Mouse (Mus musculus) hindbrain, embryonic 13.5 days (tissue): ENCODE measurements at regions not wholly inside any gene's neighbourhood (a gene's known extent, or its start where the extent isn't known, plus 50 kb on each side); places are given as distances from the start of the nearest gene placed in this dataset.
A peak's percentile ranks its signal among the peaks of the same experiment; 100 is the strongest.

Experiments
- ATAC-seq: fragments of 200-750 bp; cut with Nextera tagmentation; 2 replicates; pipeline ENCODE4 v1.8.0; 2017; ENCODE audit warnings: moderate TSS enrichment; ENCODE audit not compliant: low FRiP score
- H3K27ac ChIP-seq: fragments of 300-500 bp; sonication (generic); 2 replicates; pipeline ENCODE4 v1.5.1; 2015; ENCODE audit warnings: inconsistent platforms, mild to moderate bottlenecking, moderate library complexity
- H3K27me3 ChIP-seq: fragments of 300-500 bp; sonication (generic); 2 replicates; pipeline ENCODE4 v1.6.1; 2015; ENCODE audit warnings: mild to moderate bottlenecking, inconsistent platforms
- H3K36me3 ChIP-seq: fragments of 300-500 bp; sonication (generic); 2 replicates; pipeline ENCODE4 v1.6.1; 2015; ENCODE audit warnings: mild to moderate bottlenecking, inconsistent platforms
- H3K4me1 ChIP-seq: fragments of 300-500 bp; sonication (generic); replicated peaks from 2 replicates; pipeline ENCODE4 v1.6.1; 2015; ENCODE audit warnings: inconsistent platforms
- H3K4me2 ChIP-seq: fragments of 300-500 bp; sonication (generic); 2 replicates; pipeline ENCODE4 v1.6.1; 2015; ENCODE audit warnings: inconsistent platforms, mild to moderate bottlenecking, moderate library complexity
- H3K4me3 ChIP-seq: fragments of 300-500 bp; sonication (generic); 2 replicates; pipeline ENCODE4 v1.5.1; 2015; ENCODE audit warnings: mild to moderate bottlenecking, inconsistent platforms
- H3K9ac ChIP-seq: fragments of 300-500 bp; sonication (generic); 2 replicates; pipeline ENCODE4 v1.6.1; 2015; ENCODE audit warnings: mild to moderate bottlenecking, inconsistent platforms
- H3K9me3 ChIP-seq: fragments of 300-500 bp; sonication (generic); 2 replicates; pipeline ENCODE4 v1.6.1; 2016; ENCODE audit warnings: inconsistent platforms
- WGBS: fragments of 180-500 bp; shearing (Covaris S2); methylation state at CpG from one replicate; pipeline ENCODE4 v1.1.7; 2015; 5-methylcytosine and 5-hydroxymethylcytosine counted together

DNA sequence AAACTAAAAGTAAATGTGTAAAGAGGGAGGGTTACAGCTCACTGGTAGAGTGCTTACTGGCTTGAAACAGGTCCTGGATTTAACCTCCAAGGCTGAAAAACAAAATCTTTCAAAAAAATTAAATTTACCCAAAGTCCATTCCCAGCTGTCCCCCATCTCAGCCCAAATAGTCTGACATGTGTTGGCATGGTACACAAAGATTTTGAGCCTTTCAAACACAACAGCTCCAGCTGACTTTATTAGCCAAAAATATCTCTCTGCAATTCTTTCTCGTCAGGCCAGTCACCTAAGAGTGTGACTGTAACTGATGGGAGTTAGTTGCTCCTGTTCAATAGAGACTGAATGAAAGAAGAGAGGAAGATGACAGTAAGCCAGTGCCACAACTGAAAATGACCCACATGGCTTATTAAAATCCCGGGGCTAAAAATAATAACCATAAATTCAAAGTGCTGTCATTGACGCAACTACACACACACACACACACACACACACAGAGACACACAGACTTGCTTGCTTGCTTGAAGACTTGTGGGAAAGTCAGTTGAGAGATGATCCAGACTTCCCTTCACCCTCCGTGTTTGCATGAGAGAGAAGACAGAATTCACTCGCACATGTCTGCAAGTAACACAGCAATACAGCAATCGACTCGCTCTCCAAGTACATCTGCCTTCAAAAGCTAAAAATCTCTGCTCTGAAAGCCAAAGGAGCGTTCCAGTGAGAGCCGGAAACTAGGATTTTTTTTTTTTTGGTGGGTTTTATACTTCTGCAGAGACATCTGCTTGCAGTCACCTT, 214.1 kb upstream of the Rnd3 start:
- no peak for ATAC-seq
- Histone ChIP-seq H3K4me1 (no peaks in the 10 kb centered on the region), H3K9me3 (no peaks in the 10 kb centered on the region), H3K27ac (no peak overlapping the region), H3K27me3 (no peaks in the 10 kb centered on the region), H3K36me3 (no peaks in the 10 kb centered on the region), H3K9ac (no peak overlapping the region), H3K4me3 (no peak overlapping the region), H3K4me2 (no peak overlapping the region)
- WGBS, result 83% methylated on average over 9 of the region's 9 CpGs

DNA sequence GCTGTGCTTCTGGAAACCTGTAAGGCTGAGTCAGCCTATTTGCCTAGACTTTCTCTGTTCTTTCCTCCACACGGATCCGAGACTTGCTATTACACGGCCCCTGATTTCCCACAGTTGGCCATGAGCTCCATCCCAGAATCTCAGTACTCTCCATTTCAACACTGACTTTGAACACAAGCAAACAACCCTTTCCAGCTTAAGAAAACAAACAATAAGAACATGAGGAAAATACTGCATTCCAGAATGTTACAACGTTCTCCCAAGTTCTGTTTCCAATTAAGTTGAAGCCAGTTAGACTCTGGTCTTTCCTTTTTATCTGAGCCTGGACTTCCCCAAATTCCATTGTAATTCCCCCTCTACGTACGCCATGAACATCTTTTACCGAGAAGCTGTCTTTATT, 206.4 kb upstream of the Rnd3 start:
- Histone ChIP-seq H3K9ac (no peak overlapping the region), H3K36me3 (no peaks in the 10 kb centered on the region), H3K9me3 (no peaks in the 10 kb centered on the region), H3K4me3 (no peak overlapping the region), H3K4me2 (no peak overlapping the region), H3K4me1 (no peaks in the 10 kb centered on the region), H3K27ac (no peak overlapping the region), H3K27me3 (no peaks in the 10 kb centered on the region)
- 82% methylated on average over 7 of the region's 7 CpGs for WGBS
- ATAC-seq, result no peak

DNA sequence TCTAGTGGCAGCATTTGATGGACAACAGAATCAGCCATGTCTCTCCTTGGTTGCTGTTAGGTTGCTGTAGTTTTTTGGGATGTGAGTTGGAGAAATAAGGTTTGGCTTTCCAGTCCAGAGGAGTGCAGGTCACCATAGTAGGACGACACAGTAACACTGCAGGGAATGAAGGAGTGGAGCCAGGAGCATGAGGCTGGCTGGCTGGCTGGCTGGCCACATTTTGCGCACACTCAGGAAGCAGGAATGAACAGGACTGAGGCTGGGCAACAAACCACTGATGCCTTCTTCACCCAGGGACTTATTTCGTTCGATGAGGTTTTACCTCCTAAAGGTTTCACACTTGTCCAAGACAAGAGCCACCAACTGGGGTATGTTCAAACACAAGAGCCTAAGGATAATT, 205.9 kb upstream of the Rnd3 start:
- Histone ChIP-seq H3K27ac (no peak overlapping the region), H3K36me3 (no peaks in the 10 kb centered on the region), H3K9ac (no peak overlapping the region), H3K27me3 (no peaks in the 10 kb centered on the region), H3K9me3 (no peaks in the 10 kb centered on the region), H3K4me2 (no peak overlapping the region), H3K4me1 (no peaks in the 10 kb centered on the region), H3K4me3 (no peak overlapping the region)
- 90% methylated on average over 4 of the region's 4 CpGs for WGBS
- no peak for ATAC-seq

DNA sequence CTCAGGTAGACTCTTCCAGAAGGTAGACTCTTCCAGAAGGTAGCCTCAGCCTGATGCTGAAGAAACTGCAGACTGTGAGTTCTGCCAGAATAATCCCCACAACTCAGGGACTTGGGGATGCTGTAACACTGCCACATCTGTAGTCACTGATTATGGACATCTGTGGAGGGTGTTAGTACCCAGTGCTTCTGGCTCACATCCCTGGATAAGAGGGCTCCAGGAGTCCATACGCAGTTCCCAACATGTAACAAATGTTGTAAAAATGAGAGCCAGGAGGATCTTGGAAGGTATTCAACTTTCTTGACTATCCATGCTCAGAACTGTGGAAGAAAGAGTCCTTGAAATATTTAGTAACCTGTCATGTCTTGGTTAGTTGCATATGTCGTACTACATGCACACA, 200.7 kb upstream of the Rnd3 start:
- no peaks in the 10 kb centered on the region for H3K27me3 ChIP-seq
- WGBS, result 82% methylated on average over 2 of the region's 2 CpGs
- no peak overlapping the region for H3K4me2 ChIP-seq
- H3K27ac ChIP-seq, result no peak overlapping the region
- no peak for ATAC-seq
- no peaks in the 10 kb centered on the region for H3K9me3 ChIP-seq
- H3K9ac ChIP-seq, result no peak overlapping the region
- no peaks in the 10 kb centered on the region for H3K36me3 ChIP-seq
- H3K4me1 ChIP-seq, result no peaks in the 10 kb centered on the region
- H3K4me3 ChIP-seq, result no peak overlapping the region

DNA sequence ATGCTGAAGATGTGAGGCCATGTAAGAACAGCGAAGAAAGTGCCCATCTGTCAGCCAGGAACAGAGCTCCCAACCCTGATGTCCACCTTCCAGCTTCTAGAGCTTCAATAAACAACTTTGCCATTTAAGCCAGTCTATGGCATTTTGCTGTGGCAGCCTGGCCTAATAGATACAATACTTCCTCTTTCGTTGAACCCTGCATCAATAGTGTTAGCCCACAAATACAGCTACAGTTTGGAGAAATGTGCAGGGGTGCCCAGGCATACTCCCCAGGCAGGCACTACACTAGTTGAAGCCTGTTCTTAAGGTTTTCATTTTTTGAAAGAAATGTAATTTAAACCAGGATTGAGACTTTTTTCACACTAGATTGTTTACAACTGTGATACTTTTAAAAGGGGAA, 199.9 kb upstream of the Rnd3 start:
- Histone ChIP-seq H3K9me3 (no peaks in the 10 kb centered on the region), H3K36me3 (no peaks in the 10 kb centered on the region), H3K4me2 (no peak overlapping the region), H3K9ac (no peak overlapping the region), H3K4me1 (no peaks in the 10 kb centered on the region), H3K27ac (no peak overlapping the region), H3K27me3 (no peaks in the 10 kb centered on the region), H3K4me3 (no peak overlapping the region)
- no peak for ATAC-seq
- WGBS, result 90% methylated on average over 2 of the region's 2 CpGs

DNA sequence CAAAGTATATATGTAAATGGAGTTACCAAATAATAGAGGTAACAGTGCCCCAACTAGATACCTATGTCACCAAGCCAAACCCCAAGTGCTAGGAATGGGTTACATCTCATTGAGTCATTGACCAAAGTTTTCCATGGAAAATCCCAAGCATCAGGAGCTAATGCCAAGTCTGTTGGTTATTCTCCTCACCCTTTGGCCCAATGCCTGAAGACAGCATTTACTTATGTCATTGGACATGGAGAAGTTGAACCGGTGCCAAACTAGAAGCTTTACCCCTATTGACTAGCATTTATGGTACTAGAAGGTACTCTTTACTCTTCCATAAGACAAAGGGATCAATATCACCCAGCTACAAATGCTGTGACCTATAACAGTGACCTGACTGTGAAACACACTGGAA, 198.2 kb upstream of the Rnd3 start:
- Histone ChIP-seq H3K9ac (no peak overlapping the region), H3K27ac (no peak overlapping the region), H3K27me3 (no peaks in the 10 kb centered on the region), H3K4me3 (no peak overlapping the region), H3K9me3 (no peaks in the 10 kb centered on the region), H3K4me1 (no peaks in the 10 kb centered on the region), H3K36me3 (no peaks in the 10 kb centered on the region), H3K4me2 (no peak overlapping the region)
- no peak for ATAC-seq
- WGBS, result 90% methylated on average over 1 of the region's 1 CpGs

DNA sequence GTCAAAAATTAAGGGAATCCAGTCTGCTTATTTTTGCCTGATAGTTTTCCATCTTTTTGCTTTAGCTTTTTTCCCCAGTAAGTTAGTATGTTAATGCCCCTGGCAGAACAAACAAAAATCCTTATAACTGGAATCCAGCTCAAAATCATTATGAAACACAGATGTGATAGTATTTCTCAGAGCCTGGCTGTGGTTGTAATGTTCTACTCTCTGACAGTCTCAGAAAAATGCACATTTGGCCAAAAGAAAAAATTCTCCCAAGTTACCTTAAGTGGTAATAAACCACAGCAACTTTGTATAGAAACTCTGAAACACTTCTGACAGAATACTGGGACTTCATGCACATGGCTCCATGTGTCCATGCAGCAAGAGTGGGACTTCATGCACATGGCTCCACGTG, 193.5 kb upstream of the Rnd3 start:
- H3K4me1 ChIP-seq, result no peaks in the 10 kb centered on the region
- H3K4me3 ChIP-seq, result no peak overlapping the region
- no peak overlapping the region for H3K27ac ChIP-seq
- ATAC-seq, result no peak
- H3K27me3 ChIP-seq, result no peaks in the 10 kb centered on the region
- H3K4me2 ChIP-seq, result no peak overlapping the region
- H3K9me3 ChIP-seq, result no peaks in the 10 kb centered on the region
- H3K36me3 ChIP-seq, result no peaks in the 10 kb centered on the region
- 85% methylated on average over 1 of the region's 1 CpGs for WGBS
- H3K9ac ChIP-seq, result no peak overlapping the region

DNA sequence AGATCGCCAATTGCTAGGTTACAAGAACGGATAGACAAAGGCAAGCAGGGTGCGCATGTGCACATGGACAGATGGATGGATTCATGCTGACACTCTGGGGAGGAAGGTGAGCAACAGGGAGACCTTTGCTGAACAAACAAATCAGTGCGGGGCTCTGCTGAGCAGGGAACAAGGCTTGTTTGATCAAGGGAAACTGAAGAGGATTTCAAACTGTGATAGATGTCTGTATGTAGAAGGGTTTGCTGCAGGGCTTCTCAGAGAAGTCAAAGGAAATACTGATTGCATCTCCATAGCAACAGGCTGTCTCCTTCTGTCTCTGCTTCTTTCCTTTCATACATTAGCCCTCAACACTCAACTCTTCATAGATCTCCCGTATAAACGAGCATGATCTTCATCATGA, 185.5 kb upstream of the Rnd3 start:
- Histone ChIP-seq H3K36me3 (no peaks in the 10 kb centered on the region), H3K9me3 (no peaks in the 10 kb centered on the region), H3K9ac (no peak overlapping the region), H3K4me2 (no peak overlapping the region), H3K27me3 (no peaks in the 10 kb centered on the region), H3K4me3 (no peak overlapping the region), H3K4me1 (peaks cover 5% of the 10 kb centered on the region), H3K27ac (no peak overlapping the region)
- ATAC-seq, result no peak
- WGBS, result 29% methylated on average over 6 of the region's 6 CpGs

DNA sequence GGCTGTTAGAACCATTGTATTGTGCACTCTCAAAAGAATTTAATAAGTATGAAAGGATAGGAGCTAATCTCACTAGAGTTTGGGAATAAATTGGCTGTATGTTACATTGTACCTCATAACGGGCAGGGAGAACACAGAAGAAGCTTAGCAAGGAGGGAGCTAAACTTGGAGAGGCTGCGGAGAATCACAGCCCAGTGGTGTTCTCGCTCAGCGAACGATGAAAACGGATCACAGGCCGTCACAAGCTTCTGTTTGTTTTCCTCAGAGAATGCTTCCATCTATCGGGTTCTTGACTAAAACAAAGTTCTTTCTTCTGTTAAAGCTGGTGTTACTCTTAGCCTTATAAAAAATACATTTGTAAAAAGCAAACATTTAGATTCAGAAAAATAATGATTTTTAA, 178.2 kb upstream of the Rnd3 start:
- no peaks in the 10 kb centered on the region for H3K4me1 ChIP-seq
- WGBS, result 27% methylated on average over 8 of the region's 8 CpGs
- no peak overlapping the region for H3K27ac ChIP-seq
- H3K4me2 ChIP-seq, result no peak overlapping the region
- no peaks in the 10 kb centered on the region for H3K27me3 ChIP-seq
- H3K9me3 ChIP-seq, result no peaks in the 10 kb centered on the region
- H3K9ac ChIP-seq, result no peak overlapping the region
- no peak for ATAC-seq
- no peaks in the 10 kb centered on the region for H3K36me3 ChIP-seq
- H3K4me3 ChIP-seq, result no peak overlapping the region

DNA sequence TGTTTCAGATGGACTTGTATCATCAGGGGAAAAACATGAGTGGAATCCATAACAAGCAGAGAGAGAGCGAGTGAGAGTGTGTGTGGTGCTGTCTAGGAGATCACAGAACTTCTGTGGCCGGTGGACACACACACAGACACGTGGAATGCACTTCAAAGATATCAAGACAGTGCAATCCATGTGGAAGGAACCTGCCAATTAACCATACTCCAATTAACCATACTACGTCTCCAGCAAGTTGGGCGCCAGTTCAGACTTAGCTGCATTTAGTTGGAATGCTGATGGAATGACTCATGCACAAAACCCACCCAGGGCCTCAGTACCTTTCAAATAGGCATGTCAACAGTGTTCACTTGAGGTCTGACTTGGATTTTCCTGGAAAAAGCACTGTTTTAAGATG, 172.8 kb upstream of the Rnd3 start:
- Histone ChIP-seq H3K36me3 (no peaks in the 10 kb centered on the region), H3K9me3 (peaks cover 4% of the 10 kb centered on the region; the same call in 1 of the 2 replicates), H3K4me1 (no peaks in the 10 kb centered on the region), H3K9ac (no peak overlapping the region), H3K4me3 (no peak overlapping the region), H3K27me3 (no peaks in the 10 kb centered on the region), H3K27ac (no peak overlapping the region), H3K4me2 (no peak overlapping the region)
- WGBS, result 87% methylated on average over 5 of the region's 5 CpGs
- ATAC-seq, result no peak

DNA sequence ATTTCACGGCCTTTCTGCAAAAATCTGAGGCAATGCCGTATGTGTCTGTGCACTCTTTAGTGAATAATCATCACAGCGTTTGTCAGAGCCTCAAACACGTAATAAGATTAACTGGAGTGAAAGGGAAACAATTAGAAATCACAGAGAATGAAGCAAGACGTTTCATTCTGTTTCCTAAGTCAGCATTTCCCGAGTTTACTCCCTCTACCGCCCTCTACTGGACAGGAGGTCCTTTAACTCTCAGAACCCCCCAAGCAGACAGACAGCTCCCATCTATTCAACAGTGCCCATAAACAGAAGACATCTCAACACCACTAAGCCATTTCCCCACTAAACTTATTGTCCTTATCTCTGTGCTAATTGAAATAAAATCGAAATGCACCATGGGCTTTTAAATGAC, 167.5 kb upstream of the Rnd3 start:
- H3K4me1 ChIP-seq, result peaks cover 4% of the 10 kb centered on the region; the same call in 1 of the 2 replicates
- 87% methylated on average over 8 of the region's 8 CpGs for WGBS
- H3K27me3 ChIP-seq, result no peaks in the 10 kb centered on the region
- no peak overlapping the region for H3K27ac ChIP-seq
- no peak overlapping the region for H3K4me3 ChIP-seq
- peaks cover 4% of the 10 kb centered on the region; the same call in 1 of the 2 replicates for H3K9me3 ChIP-seq
- H3K36me3 ChIP-seq, result no peaks in the 10 kb centered on the region
- no peak for ATAC-seq
- no peak overlapping the region for H3K9ac ChIP-seq
- no peak overlapping the region for H3K4me2 ChIP-seq

DNA sequence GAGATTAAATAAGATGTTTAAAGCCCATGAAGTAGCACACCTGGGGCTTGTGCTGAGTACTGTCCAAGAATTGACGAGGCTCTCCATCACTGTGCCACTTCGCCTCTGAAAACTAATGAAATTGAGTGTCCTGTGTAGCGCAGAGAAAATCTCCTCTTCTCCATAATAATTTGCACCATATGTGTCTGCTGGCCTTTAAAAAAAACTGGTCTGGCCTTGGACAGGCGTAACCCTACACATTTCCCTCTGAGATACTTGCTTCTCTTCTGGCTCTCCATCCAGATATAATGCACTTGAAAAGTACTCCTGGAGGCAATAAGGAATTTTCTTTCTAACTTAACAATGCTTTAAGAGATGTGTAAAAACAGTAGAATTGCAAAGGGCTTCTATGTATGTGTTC, 164.5 kb upstream of the Rnd3 start:
- ATAC-seq, result no peak
- H3K4me2 ChIP-seq, result no peak overlapping the region
- H3K9me3 ChIP-seq, result peaks cover 4% of the 10 kb centered on the region; the same call in 1 of the 2 replicates
- WGBS, result 54% methylated on average over 4 of the region's 4 CpGs
- H3K27ac ChIP-seq, result no peak overlapping the region
- H3K27me3 ChIP-seq, result no peaks in the 10 kb centered on the region
- H3K4me1 ChIP-seq, result peaks cover 4% of the 10 kb centered on the region; the same call in 1 of the 2 replicates
- no peaks in the 10 kb centered on the region for H3K36me3 ChIP-seq
- H3K9ac ChIP-seq, result no peak overlapping the region
- no peak overlapping the region for H3K4me3 ChIP-seq

DNA sequence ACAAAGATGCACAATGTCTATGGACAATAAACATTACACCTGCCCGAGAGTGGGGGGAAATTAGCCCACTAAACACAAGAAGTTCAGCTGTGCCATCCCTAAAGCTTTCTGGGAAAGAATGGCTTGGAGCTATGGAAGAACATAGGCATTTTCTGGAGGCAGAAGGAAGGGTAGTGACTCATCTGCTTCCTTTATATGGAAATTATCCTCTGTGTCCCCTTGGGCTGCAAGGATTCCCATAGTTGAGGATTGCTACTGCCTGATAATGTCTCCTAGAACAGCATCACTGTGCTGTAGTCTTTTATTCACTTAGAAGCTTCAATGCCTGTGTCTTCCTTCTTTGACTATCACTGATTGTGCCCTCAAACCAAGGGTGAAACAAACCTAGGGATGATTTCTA, 157.3 kb upstream of the Rnd3 start:
- H3K36me3 ChIP-seq, result no peaks in the 10 kb centered on the region
- no peak overlapping the region for H3K4me3 ChIP-seq
- H3K4me2 ChIP-seq, result no peak overlapping the region
- peak overlapping the region; percentile 6; the same call in 1 of the 2 replicates for H3K27ac ChIP-seq
- 80% methylated on average over 1 of the region's 1 CpGs for WGBS
- H3K4me1 ChIP-seq, result peaks cover 10% of the 10 kb centered on the region
- ATAC-seq, result no peak
- H3K9me3 ChIP-seq, result no peaks in the 10 kb centered on the region
- no peak overlapping the region for H3K9ac ChIP-seq
- H3K27me3 ChIP-seq, result no peaks in the 10 kb centered on the region
